Mouse (Mus musculus): ENCODE results near the gene Rab28. TPM values are rescaled to one million over a fixed set of nuclear protein-coding genes. Genes with fewer than 3 reads are reported as not detected.

Rab28 gene
- total RNA-seq, 2 experiments from 2014 or later: 78.9 to 84.4 TPM

DNA sequence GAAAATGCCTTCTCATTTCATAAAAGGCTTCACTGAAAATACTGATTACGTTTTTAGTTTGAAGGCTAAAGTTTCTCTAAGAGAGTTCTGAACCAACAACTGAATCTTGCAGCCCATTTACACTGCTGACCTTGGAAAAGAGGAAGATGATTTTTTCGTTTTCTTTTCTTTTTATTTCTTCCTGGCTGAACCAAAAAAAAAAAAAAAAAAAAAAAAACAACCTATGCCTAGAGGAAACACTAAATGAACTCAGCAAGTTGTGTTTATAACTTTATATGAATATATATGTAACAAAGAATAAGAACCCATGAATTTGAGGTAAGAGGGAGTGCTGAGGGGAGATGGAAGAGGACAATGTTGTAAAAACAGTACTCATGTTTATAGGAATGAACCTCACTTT lies 71.2 kb downstream of the Rab28 start:
- no peak for DNase-seq
- intact Hi-C loops (cut with DNase I): no loop called here

GRCm38 (mm10) chr5:41627224-41628144 lies 80.5 kb downstream of the Rab28 start:
- no peak for DNase-seq
- intact Hi-C loops (cut with DNase I): no loop called here

- intact Hi-C loops (cut with DNase I): no loop called here
- no peak for DNase-seq
Measured at GRCm38 (mm10) chr5:41625544-41625943, 82.4 kb downstream of the Rab28 start.

- no peak for DNase-seq
- intact Hi-C loops (cut with DNase I): no loop called here
Measured at GRCm38 (mm10) chr5:41621748-41622147, 86.2 kb downstream of the Rab28 start.

GRCm38 (mm10) chr5:41618966-41619365 lies 89.0 kb downstream of the Rab28 start:
- no peak for DNase-seq
- intact Hi-C loops (cut with DNase I): no loop called here

- no peak for DNase-seq
- intact Hi-C loops (cut with DNase I): no loop called here
Measured at GRCm38 (mm10) chr5:41610447-41611030, 97.4 kb downstream of the Rab28 start.

- no peak for DNase-seq
- intact Hi-C loops (cut with DNase I): no loop called here
Measured at GRCm38 (mm10) chr5:41596242-41597117, 111.5 kb downstream of the Rab28 start.

DNA sequence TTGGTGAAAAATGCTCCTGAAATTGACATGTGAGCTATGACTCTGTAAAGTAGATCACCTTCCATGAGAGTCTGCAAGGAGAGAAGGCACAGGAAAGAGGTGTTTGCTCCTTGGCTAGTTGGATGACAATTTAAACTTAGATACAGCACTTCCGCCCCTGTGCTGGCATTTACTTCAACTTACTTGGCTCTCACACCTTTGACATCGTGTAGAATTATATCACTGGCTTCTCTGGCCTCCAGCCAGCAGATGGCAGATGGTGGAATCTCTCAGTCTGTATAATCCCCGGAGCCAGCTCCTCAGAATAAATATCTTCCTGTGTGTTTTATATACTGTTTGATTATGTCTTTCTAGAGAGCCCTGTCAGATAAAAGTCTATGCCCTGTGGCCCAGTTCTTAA lies 112.8 kb downstream of the Rab28 start:
- DNase-seq: no peak
- intact Hi-C loops (cut with DNase I): no loop called here

- DNase-seq: no peak
- intact Hi-C loops (cut with DNase I): no loop called here
Measured at GRCm38 (mm10) chr5:41578051-41578450, 129.9 kb downstream of the Rab28 start.

Other genes with a start within 250 kb of the Rab28 start
- gene Nkx3-2, start 56.3 kb upstream of the Rab28 start, total RNA-seq (2021): not detected
- gene Bod1l, start 136.2 kb upstream of the Rab28 start, total RNA-seq (2021): 10 to 100 TPM; 12.0 to 15.6 TPM

All from gastrocnemius, postnatal 36 days (tissue).